Mouse (Mus musculus) thymus, postnatal 25 days (tissue): ENCODE results near the gene Taf1b.

Experiments
- DNase-seq: peaks from one replicate; pipeline ENCODE4 v3.0.0; 2022

Gene Taf1b

GRCm38 (mm10) chr12:24555976-24556375, 57.8 kb downstream of the Taf1b start:
- no peak for DNase-seq

- DNase-seq: no peak
Measured at GRCm38 (mm10) chr12:24563395-24563960, 65.3 kb downstream of the Taf1b start.

GRCm38 (mm10) chr12:24565311-24565710, 67.2 kb downstream of the Taf1b start:
- DNase-seq: no peak

GRCm38 (mm10) chr12:24567606-24568005, 69.4 kb downstream of the Taf1b start:
- DNase-seq: no peak

- DNase-seq: peak; percentile 95
Measured at GRCm38 (mm10) chr12:24571523-24572392, 73.6 kb downstream of the Taf1b start, which contains the start of gene Grhl1. TSS of gene Grhl1 (plus strand) at chr12:24572283.

- DNase-seq: no peak
Measured at GRCm38 (mm10) chr12:24572421-24573274, 74.5 kb downstream of the Taf1b start.

- no peak for DNase-seq
Measured at GRCm38 (mm10) chr12:24573275-24573580, 75.1 kb downstream of the Taf1b start.

- no peak for DNase-seq
Measured at GRCm38 (mm10) chr12:24574870-24575269, 76.7 kb downstream of the Taf1b start.

- DNase-seq: no peak
Measured at GRCm38 (mm10) chr12:24580452-24580851, 82.3 kb downstream of the Taf1b start.

GRCm38 (mm10) chr12:24580996-24581683, 83.0 kb downstream of the Taf1b start:
- no peak for DNase-seq

GRCm38 (mm10) chr12:24583653-24584052, 85.5 kb downstream of the Taf1b start:
- DNase-seq: no peak

- DNase-seq: no peak
Measured at GRCm38 (mm10) chr12:24584835-24585234, 86.7 kb downstream of the Taf1b start.

- no peak for DNase-seq
Measured at GRCm38 (mm10) chr12:24586193-24586592, 88.0 kb downstream of the Taf1b start.

- no peak for DNase-seq
Measured at GRCm38 (mm10) chr12:24590371-24590770, 92.2 kb downstream of the Taf1b start.

- no peak for DNase-seq
Measured at GRCm38 (mm10) chr12:24592055-24592454, 93.9 kb downstream of the Taf1b start.

- DNase-seq: peak; percentile 79
Measured at GRCm38 (mm10) chr12:24592956-24593672, 95.0 kb downstream of the Taf1b start.

- no peak for DNase-seq
Measured at GRCm38 (mm10) chr12:24597376-24597775, 99.2 kb downstream of the Taf1b start.

- no peak for DNase-seq
Measured at GRCm38 (mm10) chr12:24599366-24599895, 101.3 kb downstream of the Taf1b start.

- DNase-seq: no peak
Measured at GRCm38 (mm10) chr12:24600074-24600473, 101.9 kb downstream of the Taf1b start.

GRCm38 (mm10) chr12:24600806-24601205, 102.6 kb downstream of the Taf1b start:
- DNase-seq: peak; percentile 75

GRCm38 (mm10) chr12:24603266-24603665, 105.1 kb downstream of the Taf1b start:
- peak; percentile 68 for DNase-seq

GRCm38 (mm10) chr12:24606166-24606565, 108.0 kb downstream of the Taf1b start:
- no peak for DNase-seq
